Mouse (Mus musculus): ENCODE data around the gene Madcam1.

Madcam1 gene

DNA sequence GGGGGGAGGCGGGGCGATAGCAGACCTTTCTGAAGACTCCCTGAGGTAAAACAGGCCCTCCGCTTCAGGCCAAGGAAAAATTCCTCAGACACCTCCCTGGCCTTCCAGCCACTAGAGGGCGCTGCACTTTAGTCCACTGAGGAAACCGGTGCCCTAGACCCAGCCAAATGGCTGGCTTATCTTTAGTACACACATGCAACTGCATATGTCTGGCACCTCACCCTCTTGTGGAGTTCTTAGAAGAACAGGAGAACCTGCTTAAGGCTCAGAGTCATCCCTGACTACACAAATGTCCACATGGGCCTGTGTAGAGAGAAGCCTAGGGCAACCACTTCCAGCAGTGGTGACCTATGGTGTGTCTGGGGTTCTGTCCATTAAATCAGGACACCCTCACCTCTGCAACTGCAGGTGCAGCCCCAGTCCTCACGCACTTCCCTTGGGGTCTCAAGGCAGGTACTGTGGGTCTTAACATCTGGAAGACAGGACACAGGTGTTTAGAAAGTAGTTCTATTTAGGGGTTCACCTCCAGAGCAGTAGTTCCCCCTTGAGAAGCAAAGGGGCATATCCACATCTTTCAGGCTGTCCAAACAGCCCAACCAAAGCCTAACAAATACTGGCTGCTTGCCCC is 48.3 kb downstream of the Madcam1 start:
- peak; percentile 88 for DNase-seq

DNA sequence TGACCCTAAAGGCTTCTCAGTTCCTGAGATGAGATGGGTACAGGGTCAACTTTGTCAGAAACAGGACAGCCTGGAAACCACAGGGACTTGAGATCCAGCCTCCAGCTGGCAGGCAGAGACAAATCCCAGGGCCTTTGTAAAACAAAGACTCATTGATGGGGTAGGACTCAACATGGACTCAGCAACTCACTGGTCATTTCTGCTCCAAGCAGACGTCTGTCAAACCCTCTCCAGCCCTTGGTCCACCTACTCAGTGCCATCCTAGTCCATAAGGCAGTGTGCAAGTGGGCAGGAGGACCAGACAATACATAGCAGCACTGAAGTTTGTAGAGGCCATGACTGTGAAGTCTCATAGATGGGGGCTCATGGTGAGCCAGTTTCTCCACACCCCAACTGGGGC is 48.8 kb downstream of the Madcam1 start:
- no peak for DNase-seq

DNA sequence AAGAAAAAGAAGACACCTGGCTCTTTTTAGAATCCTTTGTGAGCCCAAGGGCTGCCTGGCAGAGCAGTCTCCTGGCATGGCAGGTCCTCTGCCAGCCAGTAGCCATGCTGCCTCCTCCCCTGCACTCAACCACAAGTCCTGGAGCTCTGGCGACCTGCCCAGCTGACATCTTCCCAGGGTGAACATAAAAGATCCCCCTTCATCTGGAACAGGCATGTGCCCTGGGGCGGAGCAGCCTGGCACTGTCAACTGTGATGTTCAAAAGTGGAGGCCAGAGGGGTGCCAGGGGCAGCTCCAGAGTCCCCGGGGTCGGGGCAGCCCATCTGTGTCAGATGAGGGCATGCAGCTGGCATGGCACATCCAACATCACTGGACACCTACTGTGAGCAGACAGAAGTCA is 50.6 kb downstream of the Madcam1 start:
- DNase-seq, result no peak

DNA sequence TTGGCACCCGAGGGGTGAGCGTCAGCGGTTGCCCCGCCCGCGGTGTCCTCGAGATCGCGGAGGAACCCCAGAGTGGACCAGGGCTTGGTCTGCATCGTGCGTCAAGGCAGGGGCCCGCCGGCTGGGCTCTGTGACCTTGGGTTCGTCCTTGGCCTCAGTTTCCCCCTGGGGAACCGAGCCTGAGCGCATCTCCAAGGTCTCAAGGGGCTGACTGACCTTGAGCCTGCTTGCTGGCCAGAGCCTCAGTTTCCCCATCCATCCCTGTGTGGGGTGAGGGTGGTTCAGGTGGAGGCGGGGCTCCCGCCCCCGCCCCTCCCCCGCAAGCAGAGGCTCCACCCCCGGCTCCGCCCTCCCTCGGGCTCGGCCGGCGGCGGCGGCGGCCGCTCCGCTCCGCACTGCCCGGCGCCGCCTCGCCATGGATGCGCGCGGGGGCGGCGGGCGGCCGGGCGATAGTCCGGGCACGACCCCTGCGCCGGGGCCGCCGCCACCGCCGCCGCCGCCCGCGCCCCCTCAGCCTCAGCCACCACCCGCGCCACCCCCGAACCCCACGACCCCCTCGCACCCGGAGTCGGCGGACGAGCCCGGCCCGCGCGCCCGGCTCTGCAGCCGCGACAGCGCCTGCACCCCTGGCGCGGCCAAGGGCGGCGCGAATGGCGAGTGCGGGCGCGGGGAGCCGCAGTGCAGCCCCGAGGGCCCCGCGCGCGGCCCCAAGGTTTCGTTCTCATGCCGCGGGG is 52.1 kb downstream of the Madcam1 start, which contains the start of gene Hcn2:
Gene Hcn2 (plus strand): TSS at position 381 of the 734 bp plus-strand sequence.
- DNase-seq, result no peak

DNA sequence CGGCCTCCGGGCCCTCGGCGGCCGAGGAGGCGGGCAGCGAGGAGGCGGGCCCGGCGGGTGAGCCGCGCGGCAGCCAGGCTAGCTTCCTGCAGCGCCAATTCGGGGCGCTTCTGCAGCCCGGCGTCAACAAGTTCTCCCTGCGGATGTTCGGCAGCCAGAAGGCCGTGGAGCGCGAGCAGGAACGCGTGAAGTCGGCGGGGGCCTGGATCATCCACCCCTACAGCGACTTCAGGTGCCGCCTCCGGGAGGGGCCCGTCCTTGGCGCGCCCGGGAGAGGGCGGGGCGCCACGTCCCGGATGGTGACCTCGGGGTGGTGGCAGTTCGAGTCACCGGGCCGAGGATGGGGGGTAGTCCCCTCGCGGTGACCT is 52.6 kb downstream of the Madcam1 start:
- DNase-seq, result no peak

DNA sequence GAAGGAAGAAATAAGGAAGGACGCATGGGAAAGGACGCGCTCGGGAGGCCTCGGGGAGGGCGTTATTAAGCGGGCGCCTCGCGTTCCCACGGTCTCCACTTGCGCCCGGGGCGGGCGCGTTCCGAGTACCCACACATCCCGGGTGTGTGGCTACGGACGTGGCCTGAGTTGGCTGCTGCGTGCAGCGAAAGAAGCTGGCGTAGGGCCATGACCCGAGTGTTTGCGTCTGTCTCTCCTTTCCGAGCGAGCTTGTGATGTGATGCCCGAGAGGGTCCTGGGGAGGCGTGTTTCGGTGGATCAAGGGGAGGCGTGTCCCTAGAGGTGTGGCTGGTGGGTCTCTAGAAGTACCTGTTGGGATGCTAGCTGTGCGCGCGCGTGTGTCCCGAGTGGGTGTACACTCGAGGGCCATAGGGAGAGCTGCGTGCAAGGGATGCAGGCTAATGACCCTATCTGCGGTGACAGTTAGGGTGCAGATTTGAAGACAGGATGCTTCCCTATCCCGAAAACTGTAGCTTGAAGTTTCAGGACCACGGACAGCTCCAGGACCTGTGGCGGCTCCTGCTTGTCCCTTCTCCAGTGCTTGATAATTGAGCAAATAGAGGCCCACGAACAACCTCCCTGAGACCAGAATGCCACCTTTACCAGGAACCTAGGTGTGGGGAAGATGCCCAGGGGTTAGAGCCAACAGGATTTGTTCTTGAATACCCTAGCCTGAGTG is 53.4 kb downstream of the Madcam1 start:
- peak; percentile 80 for DNase-seq
